Mouse (Mus musculus) adrenal gland, adult (tissue): Measurements from ENCODE around the gene Treml4.

Experiments
- DNase-seq, 2 experiments: peaks; one replicate each; pipeline ENCODE4 v3.0.0; 2022 to 2023; ENCODE audit warnings: low spot score in 1 of 2; ENCODE audit not compliant: inconsistent age in 2 of 2

The Treml4 gene

GRCm38 (mm10) chr17:48274098-48274497 lies 10.0 kb downstream of the Treml4 start:
- no peak for DNase-seq

GRCm38 (mm10) chr17:48274885-48275284 lies 10.8 kb downstream of the Treml4 start:
- DNase-seq, result peak; percentile 56 to 91

GRCm38 (mm10) chr17:48275736-48276135 lies 11.6 kb downstream of the Treml4 start:
- no peak for DNase-seq

GRCm38 (mm10) chr17:48278381-48278780 lies 14.3 kb downstream of the Treml4 start:
- no peak for DNase-seq

GRCm38 (mm10) chr17:48279002-48279401 lies 14.9 kb downstream of the Treml4 start:
- DNase-seq, result no peak

- no peak for DNase-seq
Observed at GRCm38 (mm10) chr17:48280943-48281738, 17.0 kb downstream of the Treml4 start.

GRCm38 (mm10) chr17:48281739-48282085 lies 17.6 kb downstream of the Treml4 start:
- DNase-seq, result no peak

GRCm38 (mm10) chr17:48286765-48287164 lies 22.7 kb downstream of the Treml4 start:
- no peak for DNase-seq

GRCm38 (mm10) chr17:48287276-48287675 lies 23.2 kb downstream of the Treml4 start:
- no peak for DNase-seq

- no peak for DNase-seq
Observed at GRCm38 (mm10) chr17:48293500-48294194, 29.6 kb downstream of the Treml4 start.

- DNase-seq, result no peak
Observed at GRCm38 (mm10) chr17:48299203-48299602, 35.1 kb downstream of the Treml4 start, which contains the start of gene Treml2. Gene Treml2 (plus strand): TSS chr17:48299498.

GRCm38 (mm10) chr17:48299756-48300155 lies 35.7 kb downstream of the Treml4 start:
- DNase-seq, result no peak

- no peak for DNase-seq
Observed at GRCm38 (mm10) chr17:48300199-48300598, 36.1 kb downstream of the Treml4 start.

- DNase-seq, result no peak
Observed at GRCm38 (mm10) chr17:48300861-48301260, 36.8 kb downstream of the Treml4 start.

- DNase-seq, result no peak
Observed at GRCm38 (mm10) chr17:48301792-48302191, 37.7 kb downstream of the Treml4 start.

- no peak for DNase-seq
Observed at GRCm38 (mm10) chr17:48312124-48312523, 48.0 kb downstream of the Treml4 start.

GRCm38 (mm10) chr17:48315905-48316579 lies 51.9 kb downstream of the Treml4 start, which contains the start of gene B430306N03Rik:
Gene B430306N03Rik (plus strand): TSS chr17:48316141.
- peak in 1 of 2 experiments; percentile 35 for DNase-seq

- no peak for DNase-seq
Observed at GRCm38 (mm10) chr17:48318686-48319085, 54.6 kb downstream of the Treml4 start.

- no peak for DNase-seq
Observed at GRCm38 (mm10) chr17:48321279-48321678, 57.2 kb downstream of the Treml4 start.

- DNase-seq, result no peak
Observed at GRCm38 (mm10) chr17:48323236-48323635, 59.1 kb downstream of the Treml4 start.

GRCm38 (mm10) chr17:48324258-48324657 lies 60.2 kb downstream of the Treml4 start:
- DNase-seq, result no peak
